In the genomic region with DNA sequence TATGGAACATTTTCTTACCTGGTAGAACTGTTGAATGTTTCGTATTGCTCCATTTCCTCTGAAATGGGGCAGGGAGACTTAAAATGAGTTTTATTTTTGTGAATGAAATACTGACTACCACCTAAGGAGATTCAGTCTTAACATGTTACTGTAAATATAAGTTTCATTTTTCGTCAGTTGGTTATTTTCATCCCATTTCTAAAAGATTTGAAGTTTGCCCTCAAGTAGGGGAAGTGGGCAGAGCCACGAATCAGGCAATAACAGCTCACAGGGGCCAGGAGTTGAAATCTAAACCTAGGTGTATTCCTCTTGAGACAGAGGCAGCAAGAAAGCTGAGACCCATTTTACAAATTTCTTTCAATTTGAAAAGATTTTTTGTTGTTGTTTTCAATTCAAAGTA, we compare ENCODE assay signal across 31 mouse cellular contexts.
"Had no signal": no experiment of that assay in that cellular context is flagged by ENCODE, and none has a peak within 500 bp of the region (broad histone marks: within the 10 kb centered on the region; RNA-seq: fewer than 3 reads in every experiment).

No protein-coding gene starts in this region.

- H3K4me3 ChIP-seq: limb, embryonic 10.5 days; limb, embryonic 12.5 days; limb, embryonic 13.5 days; limb, embryonic 15.5 days; liver, embryonic 12.5 days; liver, embryonic 13.5 days; liver, embryonic 15.5 days; lung, embryonic 15.5 days; megakaryocyte, embryonic 14.5 days; midbrain, embryonic 10.5 days; midbrain, embryonic 12.5 days; midbrain, embryonic 13.5 days; midbrain, embryonic 15.5 days; myocyte had no signal

- H3K4me1 ChIP-seq: limb, embryonic 10.5 days; limb, embryonic 12.5 days; limb, embryonic 13.5 days; limb, embryonic 15.5 days; liver, embryonic 12.5 days; liver, embryonic 13.5 days; liver, embryonic 15.5 days; lung, embryonic 15.5 days; megakaryocyte, embryonic 14.5 days; midbrain, embryonic 10.5 days; midbrain, embryonic 12.5 days; midbrain, embryonic 13.5 days; midbrain, embryonic 15.5 days had no signal

- H3K27me3 ChIP-seq: limb, embryonic 12.5 days; limb, embryonic 13.5 days; limb, embryonic 15.5 days; liver, embryonic 12.5 days; liver, embryonic 13.5 days; liver, embryonic 15.5 days; lung, embryonic 15.5 days; megakaryocyte, embryonic 14.5 days; midbrain, embryonic 12.5 days; midbrain, embryonic 13.5 days; midbrain, embryonic 15.5 days had no signal

- ATAC-seq: liver, embryonic 12.5 days; liver, postnatal 0 days; lung, postnatal 0 days; midbrain, embryonic 13.5 days; midbrain, embryonic 15.5 days; midbrain, embryonic 16.5 days had no signal

- H3K27ac ChIP-seq: limb, embryonic 10.5 days; limb, embryonic 12.5 days; limb, embryonic 13.5 days; limb, embryonic 15.5 days; liver, embryonic 12.5 days; liver, embryonic 13.5 days; liver, embryonic 14.5 days; liver, embryonic 15.5 days; lung, embryonic 15.5 days; macrophage; midbrain, embryonic 10.5 days; midbrain, embryonic 12.5 days; midbrain, embryonic 13.5 days; midbrain, embryonic 15.5 days had no signal

- H3K9ac ChIP-seq: limb, embryonic 12.5 days; limb, embryonic 13.5 days; limb, embryonic 15.5 days; liver, embryonic 12.5 days; liver, embryonic 13.5 days; liver, embryonic 14.5 days; liver, embryonic 15.5 days; liver, postnatal 0 days; lung, embryonic 14.5 days; lung, embryonic 15.5 days; midbrain, embryonic 12.5 days; midbrain, embryonic 13.5 days; midbrain, embryonic 15.5 days had no signal

- DNase-seq: left cerebral cortex, postnatal 4 days; liver; liver, embryonic 13.5 days; liver, postnatal 0 days; lung, adult 18-20 months; lung, adult 2 months; lung, embryonic 14.5 days; lung, postnatal 10 days; lung, postnatal 14 days; lung, postnatal 36 days; lung, postnatal 4 days; midbrain, embryonic 14.5 days had no signal

- H3K36me3 ChIP-seq: limb, embryonic 10.5 days; limb, embryonic 12.5 days; limb, embryonic 13.5 days; limb, embryonic 15.5 days; liver, embryonic 12.5 days; liver, embryonic 13.5 days; liver, embryonic 15.5 days; lung, embryonic 15.5 days; midbrain, embryonic 10.5 days; midbrain, embryonic 12.5 days; midbrain, embryonic 13.5 days; midbrain, embryonic 15.5 days had no signal

- H3K4me2 ChIP-seq: limb, embryonic 12.5 days; limb, embryonic 13.5 days; limb, embryonic 15.5 days; liver, embryonic 11.5 days; liver, embryonic 12.5 days; liver, embryonic 13.5 days; liver, embryonic 15.5 days; lung, embryonic 14.5 days; lung, embryonic 15.5 days; midbrain, embryonic 11.5 days; midbrain, embryonic 12.5 days; midbrain, embryonic 13.5 days; midbrain, embryonic 15.5 days had no signal

- H3K9me3 ChIP-seq: limb, embryonic 10.5 days; limb, embryonic 12.5 days; limb, embryonic 13.5 days; limb, embryonic 15.5 days; liver, embryonic 12.5 days; liver, embryonic 13.5 days; liver, embryonic 15.5 days; lung, embryonic 15.5 days; megakaryocyte, embryonic 14.5 days; midbrain, embryonic 10.5 days; midbrain, embryonic 12.5 days; midbrain, embryonic 13.5 days; midbrain, embryonic 15.5 days had no signal
